Mouse (Mus musculus): ENCODE measurements at regions not wholly inside any gene's neighbourhood (a gene's known extent, or its start where the extent isn't known, plus 50 kb on each side); places are given as distances from the start of the nearest gene placed in this dataset.

DNA sequence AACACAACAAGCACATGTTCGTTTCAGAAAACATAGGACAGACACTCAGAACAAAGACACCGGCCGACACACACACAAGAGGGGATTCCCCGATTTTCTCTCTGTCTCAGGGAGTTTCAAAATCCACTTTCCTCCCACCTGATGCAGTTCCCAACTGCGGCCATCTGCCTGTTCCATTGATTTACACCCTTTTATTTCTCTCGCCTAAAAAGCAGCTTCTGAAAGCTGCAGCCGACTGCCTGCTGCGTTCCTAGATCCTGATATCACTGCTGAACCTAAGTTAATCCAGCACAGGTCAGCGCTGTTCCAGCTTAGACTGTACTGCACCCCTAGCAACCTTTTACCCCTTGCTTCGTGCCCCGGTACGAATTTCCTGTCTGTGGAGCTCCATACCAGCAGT lies 237.0 kb downstream of the Impad1 start:
- no peaks in the 10 kb centered on the region for H3K27me3 ChIP-seq
- CTCF ChIA-PET, result no interaction called here
- no peak for DNase-seq (ENCODE audit: low read depth, low spot score)
- no peak for ATAC-seq
- TF ChIP-seq CTCF (IDR thresholded peaks at IDR 0.05), result no peak
- in situ Hi-C loops (cut with MboI; ENCODE audit: low pct_unique_long_range_greater_than_20kb), result no loop called here
- POLR2A ChIA-PET, result no interaction called here

DNA sequence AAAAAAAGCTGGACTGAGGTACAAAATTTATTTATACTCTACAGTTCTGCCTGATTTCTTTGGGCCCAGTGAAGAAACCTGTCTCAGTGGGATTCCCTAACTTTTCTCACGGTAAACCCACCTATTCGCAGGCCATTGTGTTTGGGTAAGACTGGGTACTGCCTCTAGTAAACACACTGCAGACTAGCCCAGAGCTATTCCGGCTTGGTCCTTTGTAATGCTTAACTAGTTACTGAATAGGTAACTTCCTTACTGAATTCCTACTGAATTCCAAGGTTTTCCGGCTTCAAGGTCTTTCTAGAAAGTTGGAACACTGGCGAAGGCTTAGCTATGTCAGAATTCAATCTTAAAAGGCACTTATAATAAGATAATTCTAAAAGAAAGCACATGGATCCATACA lies 242.9 kb downstream of the Impad1 start:
- POLR2A ChIA-PET, result no interaction called here
- no peak for TF ChIP-seq CTCF (IDR thresholded peaks at IDR 0.05)
- no peak for DNase-seq (ENCODE audit: low read depth, low spot score)
- in situ Hi-C loops (cut with MboI; ENCODE audit: low pct_unique_long_range_greater_than_20kb), result no loop called here
- CTCF ChIA-PET, result no interaction called here
- H3K27me3 ChIP-seq, result no peaks in the 10 kb centered on the region
- ATAC-seq, result no peak

GRCm38 (mm10) chr4:4549893-4550292 lies 243.3 kb downstream of the Impad1 start:
- no peak for TF ChIP-seq CTCF (IDR thresholded peaks at IDR 0.05)
- ATAC-seq, result no peak
- DNase-seq (ENCODE audit: low read depth, low spot score), result no peak
- in situ Hi-C loops (cut with MboI; ENCODE audit: low pct_unique_long_range_greater_than_20kb), result no loop called here
- CTCF ChIA-PET, result no interaction called here
- no peaks in the 10 kb centered on the region for H3K27me3 ChIP-seq
- POLR2A ChIA-PET, result no interaction called here

GRCm38 (mm10) chr4:4537172-4537753 lies 255.9 kb downstream of the Impad1 start:
- ChIA-PET POLR2A (no interaction called here), CTCF (interaction anchor here (1.5 kb wide), 1 partner anchor 11 kb away, joined by 3 read pairs; no protein-coding TSS in a partner anchor)

GRCm38 (mm10) chr4:4532196-4532595 lies 261.0 kb downstream of the Impad1 start:
- no peak for TF ChIP-seq CTCF (IDR thresholded peaks at IDR 0.05)
- H3K27me3 ChIP-seq, result no peaks in the 10 kb centered on the region
- ChIA-PET CTCF (no interaction called here), POLR2A (no interaction called here)
- ATAC-seq (no peak), DNase-seq (ENCODE audit: low read depth, low spot score) (no peak)
- in situ Hi-C loops (cut with MboI; ENCODE audit: low pct_unique_long_range_greater_than_20kb), result no loop called here

More at GRCm38 (mm10) chr4:4537172-4537753, 255.9 kb downstream of the Impad1 start:
- in situ Hi-C loops (cut with MboI; ENCODE audit: low pct_unique_long_range_greater_than_20kb), result no loop called here
- peaks cover 4% of the 10 kb centered on the region for H3K27me3 ChIP-seq
- ATAC-seq (no peak), DNase-seq (ENCODE audit: low read depth, low spot score) (no peak)
- TF ChIP-seq CTCF (IDR thresholded peaks at IDR 0.05), result no peak

DNA sequence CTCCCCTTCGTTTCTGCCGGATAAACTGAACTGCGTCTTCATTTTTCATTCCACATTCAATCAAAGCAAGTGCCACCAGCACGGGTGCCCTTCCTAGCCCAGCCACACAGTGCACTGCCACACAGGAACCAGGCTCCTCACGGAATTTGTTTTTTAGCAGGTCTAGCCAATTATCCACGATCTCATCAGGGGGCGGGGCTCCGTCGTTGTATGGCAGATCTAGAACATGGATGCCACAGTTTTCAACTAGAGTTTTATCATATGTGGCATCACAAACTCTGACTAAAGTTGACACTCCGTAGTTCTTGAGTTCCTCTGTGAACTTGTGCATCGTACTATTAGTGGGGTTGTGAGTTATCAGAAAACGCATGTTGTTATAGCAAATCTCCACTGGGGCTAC lies 264.8 kb downstream of the Impad1 start:
- CTCF ChIA-PET, result no interaction called here
- in situ Hi-C loops (cut with MboI; ENCODE audit: low pct_unique_long_range_greater_than_20kb), result no loop called here
- DNase-seq (ENCODE audit: low read depth, low spot score), result no peak
- TF ChIP-seq CTCF (IDR thresholded peaks at IDR 0.05), result no peak
- no peak for ATAC-seq
- POLR2A ChIA-PET, result no interaction called here
- H3K27me3 ChIP-seq, result no peaks in the 10 kb centered on the region

GRCm38 (mm10) chr4:4521757-4522156 lies 271.4 kb downstream of the Impad1 start:
- POLR2A ChIA-PET, result no interaction called here
- ATAC-seq (no peak), DNase-seq (ENCODE audit: low read depth, low spot score) (no peak)
- no peak for TF ChIP-seq CTCF (IDR thresholded peaks at IDR 0.05)
- no peaks in the 10 kb centered on the region for H3K27me3 ChIP-seq
- in situ Hi-C loops (cut with MboI; ENCODE audit: low pct_unique_long_range_greater_than_20kb), result no loop called here
- CTCF ChIA-PET, result interaction anchor here (1.1 kb wide), 1 partner anchor 42 kb away, joined by 3 read pairs; no protein-coding TSS in a partner anchor

DNA sequence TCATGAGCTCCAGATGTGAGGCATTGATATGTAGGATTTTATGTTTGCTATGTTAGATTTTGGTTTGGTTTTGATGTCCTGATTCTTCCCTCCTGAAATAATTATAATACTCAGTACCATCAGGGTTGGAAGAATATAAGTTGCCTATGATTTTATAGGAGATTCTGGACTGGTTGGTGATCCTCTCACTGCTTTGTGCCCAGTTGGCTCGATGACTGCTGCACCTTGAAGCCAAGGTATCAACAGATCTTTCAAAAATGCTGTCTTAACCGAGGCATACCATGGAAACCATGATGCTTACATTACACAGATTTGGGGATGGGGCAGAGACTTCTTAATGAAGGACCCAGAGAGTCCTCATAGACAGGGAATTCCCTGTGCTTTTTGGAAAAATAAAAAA lies 274.4 kb downstream of the Impad1 start:
- ATAC-seq (no peak), DNase-seq (ENCODE audit: low read depth, low spot score) (no peak)
- POLR2A ChIA-PET, result no interaction called here
- in situ Hi-C loops (cut with MboI; ENCODE audit: low pct_unique_long_range_greater_than_20kb), result no loop called here
- no peaks in the 10 kb centered on the region for H3K27me3 ChIP-seq
- TF ChIP-seq CTCF (IDR thresholded peaks at IDR 0.05), result no peak
- CTCF ChIA-PET, result no interaction called here

DNA sequence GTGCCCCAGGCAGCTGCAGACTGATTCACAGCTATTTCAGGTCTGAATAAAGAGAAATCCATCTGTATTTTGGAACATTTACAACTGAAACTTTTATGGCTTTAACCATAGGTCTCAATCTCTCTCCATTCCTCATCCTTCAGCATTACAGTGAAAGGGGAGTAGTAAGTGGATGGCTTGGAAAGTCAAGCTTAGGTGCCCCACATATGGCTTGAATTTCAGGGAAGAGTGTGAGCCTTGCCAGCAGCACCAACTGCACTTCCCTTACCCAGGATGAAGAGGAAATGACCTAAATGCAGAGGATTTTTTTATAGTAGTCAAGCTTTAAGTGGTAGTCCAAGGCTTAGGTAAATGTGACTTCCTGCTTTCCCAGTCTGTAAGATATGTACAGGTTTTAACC lies 279.8 kb downstream of the Impad1 start:
- in situ Hi-C loops (cut with MboI; ENCODE audit: low pct_unique_long_range_greater_than_20kb), result no loop called here
- POLR2A ChIA-PET, result no interaction called here
- DNase-seq (ENCODE audit: low read depth, low spot score) (no peak), ATAC-seq (no peak)
- no peaks in the 10 kb centered on the region for H3K27me3 ChIP-seq
- CTCF ChIA-PET, result no interaction called here
- no peak for TF ChIP-seq CTCF (IDR thresholded peaks at IDR 0.05)

GRCm38 (mm10) chr4:4510180-4510920 lies 282.8 kb downstream of the Impad1 start:
- in situ Hi-C loops (cut with MboI; ENCODE audit: low pct_unique_long_range_greater_than_20kb), result no loop called here
- DNase-seq (ENCODE audit: low read depth, low spot score) (no peak), ATAC-seq (no peak)
- TF ChIP-seq CTCF (IDR thresholded peaks at IDR 0.05), result no peak
- H3K27me3 ChIP-seq, result no peaks in the 10 kb centered on the region
- CTCF ChIA-PET, result interaction anchor here (0.7 to 1.9 kb wide), 2 partner anchors 10 to 11 kb away, joined by 3 to 6 read pairs; no protein-coding TSS in a partner anchor
- POLR2A ChIA-PET, result no interaction called here

GRCm38 (mm10) chr4:4509296-4509695 lies 283.9 kb downstream of the Impad1 start:
- in situ Hi-C loops (cut with MboI; ENCODE audit: low pct_unique_long_range_greater_than_20kb), result no loop called here
- POLR2A ChIA-PET, result no interaction called here
- ATAC-seq (no peak), DNase-seq (ENCODE audit: low read depth, low spot score) (no peak)
- TF ChIP-seq CTCF (IDR thresholded peaks at IDR 0.05), result no peak
- no peaks in the 10 kb centered on the region for H3K27me3 ChIP-seq
- CTCF ChIA-PET, result no interaction called here

- DNase-seq (ENCODE audit: low read depth, low spot score) (no peak), ATAC-seq (no peak)
- POLR2A ChIA-PET, result no interaction called here
- in situ Hi-C loops (cut with MboI; ENCODE audit: low pct_unique_long_range_greater_than_20kb), result no loop called here
- TF ChIP-seq CTCF (IDR thresholded peaks at IDR 0.05), result no peak
- peaks cover under 1% of the 10 kb centered on the region for H3K27me3 ChIP-seq
- CTCF ChIA-PET, result no interaction called here
Observed at GRCm38 (mm10) chr4:4497199-4497598, 296.0 kb downstream of the Impad1 start.
